Mouse (Mus musculus) thymus, adult 2 months (tissue): ENCODE measurements at regions not wholly inside any gene's neighbourhood (a gene's known extent, or its start where the extent isn't known, plus 50 kb on each side); places are given as distances from the start of the nearest gene placed in this dataset.

Source experiments
- DNase-seq: peaks from one replicate; pipeline ENCODE4 v3.0.0; 2021
- H3K27ac ChIP-seq: fragments of 200-500 bp; 2 replicates; pipeline ENCODE4 v1.5.1; 2012; ENCODE audit warnings: low read length, control low read depth; ENCODE audit not compliant: control insufficient read depth, insufficient read depth
- H3K27me3 ChIP-seq: fragments of 200-500 bp; 2 replicates; pipeline ENCODE4 v1.6.1; 2012; ENCODE audit warnings: mild to moderate bottlenecking, low read length, moderate library complexity, mixed read lengths; ENCODE audit not compliant: control insufficient read depth, insufficient read depth
- H3K36me3 ChIP-seq: fragments of 200-500 bp; 2 replicates; pipeline ENCODE4 v1.6.1; 2012; ENCODE audit warnings: mild to moderate bottlenecking, low read length, moderate library complexity; ENCODE audit not compliant: control insufficient read depth, insufficient read depth
- H3K4me1 ChIP-seq: fragments of 200-500 bp; replicated peaks from 2 replicates; pipeline ENCODE4 v1.6.1; 2012; ENCODE audit warnings: low read length; ENCODE audit not compliant: control insufficient read depth, insufficient read depth
- H3K4me3 ChIP-seq: fragments of 200-500 bp; 2 replicates; pipeline ENCODE4 v1.5.1; 2012; ENCODE audit warnings: mild to moderate bottlenecking, low read length, control low read depth, moderate library complexity; ENCODE audit not compliant: control insufficient read depth, insufficient read depth
- CTCF ChIP-seq: fragments of 200-500 bp; IDR thresholded peaks from 2 replicates; pipeline ENCODE4 v1.5.1; 2012; ENCODE audit warnings: mild to moderate bottlenecking, control low read depth, low read length, moderate library complexity, borderline replicate concordance; ENCODE audit not compliant: control insufficient read depth, poor library complexity, insufficient read depth; ENCODE audit errors: extremely low read depth
- POLR2A ChIP-seq: fragments of 200-500 bp; IDR thresholded peaks from 2 replicates; pipeline ENCODE4 v1.6.1; 2012; ENCODE audit warnings: mild to moderate bottlenecking, low read length, control low read depth, moderate library complexity; ENCODE audit not compliant: control insufficient read depth, poor library complexity, insufficient read depth; ENCODE audit errors: extremely low read depth
- WGBS: fragments of 180-500 bp; shearing (Covaris S2); methylation state at CpG from one replicate; pipeline ENCODE4 v1.1.7; 2018; 5-methylcytosine and 5-hydroxymethylcytosine counted together

- no peak for DNase-seq
- Histone ChIP-seq H3K27me3 (no peaks in the 10 kb centered on the region), H3K4me3 (no peak overlapping the region), H3K27ac (no peak overlapping the region), H3K36me3 (no peaks in the 10 kb centered on the region), H3K4me1 (no peaks in the 10 kb centered on the region)
- WGBS: 65% methylated on average over 2 of the region's 2 CpGs
- TF ChIP-seq POLR2A (no peak), CTCF (no peak)
These were observed 2165.2 kb downstream of the 4930444P10Rik start for GRCm38 (mm10) chr1:13927964-13928363.

- no peaks in the 10 kb centered on the region for H3K4me1 ChIP-seq
- no peak overlapping the region for H3K27ac ChIP-seq
- H3K27me3 ChIP-seq: no peaks in the 10 kb centered on the region
- 90% methylated on average over 2 of the region's 2 CpGs for WGBS
- no peak for DNase-seq
- TF ChIP-seq POLR2A (no peak), CTCF (no peak)
- no peaks in the 10 kb centered on the region for H3K36me3 ChIP-seq
- H3K4me3 ChIP-seq: no peak overlapping the region
These were observed 2167.1 kb downstream of the 4930444P10Rik start for GRCm38 (mm10) chr1:13925994-13926393.

- no peak overlapping the region for H3K4me3 ChIP-seq
- no peaks in the 10 kb centered on the region for H3K4me1 ChIP-seq
- H3K27me3 ChIP-seq: no peaks in the 10 kb centered on the region
- H3K36me3 ChIP-seq: no peaks in the 10 kb centered on the region
- DNase-seq: no peak
- TF ChIP-seq POLR2A (no peak), CTCF (no peak)
- H3K27ac ChIP-seq: no peak overlapping the region
- 79% methylated on average over 5 of the region's 5 CpGs for WGBS
These were observed 2177.9 kb downstream of the 4930444P10Rik start for GRCm38 (mm10) chr1:13915216-13915615.

- Histone ChIP-seq H3K36me3 (no peaks in the 10 kb centered on the region), H3K4me1 (no peaks in the 10 kb centered on the region), H3K4me3 (no peak overlapping the region), H3K27ac (no peak overlapping the region), H3K27me3 (no peaks in the 10 kb centered on the region)
- WGBS: 89% methylated on average over 2 of the region's 2 CpGs
- TF ChIP-seq POLR2A: no peak
- no peak for TF ChIP-seq CTCF
- no peak for DNase-seq
These were observed 2214.0 kb downstream of the 4930444P10Rik start for GRCm38 (mm10) chr1:13879126-13879525.

GRCm38 (mm10) chr1:13873925-13874324, 2219.2 kb downstream of the 4930444P10Rik start:
- H3K27ac ChIP-seq: no peak overlapping the region
- H3K4me3 ChIP-seq: no peak overlapping the region
- no peak for DNase-seq
- no peak for TF ChIP-seq CTCF
- no peaks in the 10 kb centered on the region for H3K36me3 ChIP-seq
- no peaks in the 10 kb centered on the region for H3K4me1 ChIP-seq
- H3K27me3 ChIP-seq: no peaks in the 10 kb centered on the region

GRCm38 (mm10) chr1:13872536-13872935, 2220.6 kb downstream of the 4930444P10Rik start:
- Histone ChIP-seq H3K27me3 (no peaks in the 10 kb centered on the region), H3K4me1 (no peaks in the 10 kb centered on the region), H3K36me3 (no peaks in the 10 kb centered on the region), H3K27ac (no peak overlapping the region), H3K4me3 (no peak overlapping the region)
- no peak for DNase-seq
- TF ChIP-seq POLR2A (no peak), CTCF (no peak)

GRCm38 (mm10) chr1:13870631-13871286, 2222.4 kb downstream of the 4930444P10Rik start:
- H3K27ac ChIP-seq: no peak overlapping the region
- H3K27me3 ChIP-seq: no peaks in the 10 kb centered on the region
- DNase-seq: no peak
- H3K36me3 ChIP-seq: no peaks in the 10 kb centered on the region
- no peak for TF ChIP-seq CTCF
- no peak overlapping the region for H3K4me3 ChIP-seq
- WGBS: 96% methylated on average over 3 of the region's 3 CpGs
- H3K4me1 ChIP-seq: no peaks in the 10 kb centered on the region
